In the genomic region with DNA sequence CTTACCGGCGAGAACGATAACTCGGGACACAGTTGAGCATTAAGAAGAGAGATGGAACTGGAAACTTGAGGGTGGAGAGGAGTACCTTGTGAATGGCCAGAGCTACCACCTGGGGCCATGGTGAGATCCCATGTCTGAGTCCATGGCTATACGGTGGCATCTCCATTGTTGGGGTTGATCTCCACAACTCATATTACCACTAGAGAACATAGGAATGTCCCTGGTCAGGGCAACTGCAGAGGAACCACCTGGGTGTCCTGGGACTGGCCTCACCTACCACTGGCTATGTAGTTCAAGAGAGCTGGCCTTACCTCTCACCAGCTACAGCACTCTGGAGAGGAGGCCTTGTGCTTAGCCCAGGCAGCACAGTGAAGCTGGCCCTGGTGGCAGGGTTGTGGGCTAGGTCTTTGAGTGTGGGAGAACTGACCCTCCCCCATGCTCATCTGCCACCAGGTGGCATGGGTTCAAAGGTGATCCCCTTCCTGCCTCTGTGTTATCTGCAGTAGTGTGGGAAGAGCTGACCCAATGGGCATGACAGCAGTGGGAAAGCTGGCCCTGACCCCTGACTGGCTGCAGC, we compare ENCODE assay signal across 14 mouse cellular contexts.
A peak's percentile ranks its signal among the peaks of the same experiment; 100 is the strongest.
DNase-seq lines count a peak whose midpoint lies in the region; ATAC-seq and TF ChIP-seq lines count a peak whose summit lies in the region.
"Had no signal": no experiment of that assay in that cellular context is flagged by ENCODE, and none has a peak within 500 bp of the region (broad histone marks: within the 10 kb centered on the region; RNA-seq: fewer than 3 reads in every experiment).

No protein-coding gene starts in this region.

- H3K27me3 ChIP-seq in heart, embryonic 12.5 days (replicated peaks): no peaks in the 10 kb centered on the region
- H3K27me3 ChIP-seq in liver, embryonic 11.5 days (replicated peaks; ENCODE audit: control insufficient read depth, insufficient read depth, low read length): no peaks in the 10 kb centered on the region
- H3K27me3 ChIP-seq in liver, postnatal 0 days (ENCODE audit: insufficient read depth, low read length): no peaks in the 10 kb centered on the region
- no peaks in the 10 kb centered on the region for H3K27me3 ChIP-seq in midbrain, postnatal 0 days (ENCODE audit: insufficient read depth, low read length)
- no peaks in the 10 kb centered on the region for H3K27me3 ChIP-seq in midbrain, embryonic 13.5 days
- H3K27me3 ChIP-seq: intestine, embryonic 15.5 days had no signal

- H3K4me1 ChIP-seq in heart, embryonic 12.5 days (replicated peaks): no peaks in the 10 kb centered on the region
- H3K4me1 ChIP-seq in liver, embryonic 11.5 days (replicated peaks; ENCODE audit: control insufficient read depth, insufficient read depth, low read length): no peaks in the 10 kb centered on the region
- H3K4me1 ChIP-seq in liver, postnatal 0 days (ENCODE audit: insufficient read depth): no peaks in the 10 kb centered on the region
- H3K4me1 ChIP-seq in midbrain, postnatal 0 days (ENCODE audit: insufficient read depth, low read length): no peaks in the 10 kb centered on the region
- H3K4me1 ChIP-seq in midbrain, embryonic 13.5 days (replicated peaks): no peaks in the 10 kb centered on the region
- H3K4me1 ChIP-seq: intestine, embryonic 15.5 days had no signal

- intact Hi-C loops in heart, postnatal 14 days (cut with DNase I): no loop called here

- ATAC-seq in heart, embryonic 12.5 days (ENCODE audit: insufficient number of reproducible peaks, low FRiP score): 0 out of 2 replicates have a peak, but pooled peaks have one; percentile 33
- peak; percentile 41; the same call in 1 of the 2 replicates for ATAC-seq in liver, embryonic 11.5 days (replicated peaks; ENCODE audit: low FRiP score)
- no peak for ATAC-seq in liver, postnatal 0 days
- 0 out of 2 replicates have a peak, but pooled peaks have one; percentile 20 for ATAC-seq in midbrain, postnatal 0 days (ENCODE audit: low FRiP score)
- no peak; the same call in 1 of the 2 replicates for ATAC-seq in midbrain, embryonic 13.5 days
- ATAC-seq: forebrain, embryonic 14.5 days; intestine, embryonic 15.5 days had no signal

- no peaks in the 10 kb centered on the region for H3K9me3 ChIP-seq in heart, embryonic 12.5 days (replicated peaks)
- H3K9me3 ChIP-seq in liver, embryonic 11.5 days (ENCODE audit: control insufficient read depth, low read length): no peaks in the 10 kb centered on the region
- no peaks in the 10 kb centered on the region for H3K9me3 ChIP-seq in liver, postnatal 0 days (ENCODE audit: low read length)
- H3K9me3 ChIP-seq in midbrain, postnatal 0 days (ENCODE audit: low read length): no peaks in the 10 kb centered on the region
- no peaks in the 10 kb centered on the region for H3K9me3 ChIP-seq in midbrain, embryonic 13.5 days
- H3K9me3 ChIP-seq: intestine, embryonic 15.5 days had no signal

- no peak overlapping the region for H3K9ac ChIP-seq in heart, embryonic 12.5 days
- H3K9ac ChIP-seq in liver, embryonic 11.5 days (ENCODE audit: low read depth, low read length): no peak overlapping the region
- H3K9ac ChIP-seq in liver, postnatal 0 days (replicated peaks): no peak overlapping the region
- H3K9ac ChIP-seq in midbrain, postnatal 0 days (replicated peaks; ENCODE audit: low read length, poor library complexity, severe bottlenecking): no peak overlapping the region
- no peak overlapping the region for H3K9ac ChIP-seq in midbrain, embryonic 13.5 days (replicated peaks)
- H3K9ac ChIP-seq: intestine, embryonic 15.5 days had no signal

- H3K4me3 ChIP-seq in heart, embryonic 12.5 days: no peak overlapping the region
- H3K4me3 ChIP-seq in liver, embryonic 11.5 days (ENCODE audit: low read depth, low read length): no peak overlapping the region
- H3K4me3 ChIP-seq in liver, postnatal 0 days (ENCODE audit: low read depth, low read length): no peak overlapping the region
- H3K4me3 ChIP-seq in midbrain, postnatal 0 days (ENCODE audit: low read depth, low read length): no peak overlapping the region
- no peak overlapping the region for H3K4me3 ChIP-seq in midbrain, embryonic 13.5 days (replicated peaks)
- H3K4me3 ChIP-seq: intestine, embryonic 15.5 days; left cerebral cortex, adult 2 months had no signal

- TF ChIP-seq CTCF in liver, postnatal 0 days (IDR thresholded peaks at IDR 0.05; ENCODE audit: low read depth): no peak
- TF ChIP-seq CTCF in midbrain, postnatal 0 days (IDR thresholded peaks at IDR 0.05): no peak

- WGBS in heart, embryonic 12.5 days: 85% methylated on average over 5 of the region's 5 CpGs
- 96% methylated on average over 5 of the region's 5 CpGs for WGBS in liver, embryonic 11.5 days
- 89% methylated on average over 5 of the region's 5 CpGs for WGBS in liver, postnatal 0 days (ENCODE audit: insufficient replicate concordance)
- WGBS in midbrain, postnatal 0 days: 92% methylated on average over 5 of the region's 5 CpGs
- 92% methylated on average over 5 of the region's 5 CpGs for WGBS in midbrain, embryonic 13.5 days

- no peak for TF ChIP-seq EP300 in liver, postnatal 0 days (IDR thresholded peaks at IDR 0.05; ENCODE audit: low read depth)

- no peak for DNase-seq in heart, postnatal 14 days
- DNase-seq in liver, embryonic 11.5 days (ENCODE audit: low spot score): no peak
- DNase-seq in liver, postnatal 0 days: no peak
- DNase-seq in midbrain, postnatal 0 days (ENCODE audit: low spot score): no peak
- no peak for DNase-seq in spleen, postnatal 14 days (ENCODE audit: low spot score in 2 of 2)
- DNase-seq: adrenal gland, postnatal 25 days; B cell, adult 2 months; cerebellum, adult 18-20 months; gastrocnemius, postnatal 36 days had no signal

- H3K4me2 ChIP-seq in heart, embryonic 12.5 days: no peak overlapping the region
- no peak overlapping the region for H3K4me2 ChIP-seq in liver, embryonic 11.5 days
- H3K4me2 ChIP-seq in liver, postnatal 0 days (ENCODE audit: low read depth, low read length): no peak overlapping the region
- H3K4me2 ChIP-seq in midbrain, postnatal 0 days (ENCODE audit: low read depth, low read length, poor library complexity, severe bottlenecking): no peak overlapping the region
- H3K4me2 ChIP-seq in midbrain, embryonic 13.5 days (replicated peaks): no peak overlapping the region
- H3K4me2 ChIP-seq: intestine, embryonic 15.5 days had no signal

- H3K27ac ChIP-seq in heart, embryonic 12.5 days (ENCODE audit: poor library complexity, severe bottlenecking): no peak overlapping the region
- no peak overlapping the region for H3K27ac ChIP-seq in liver, embryonic 11.5 days (ENCODE audit: low read depth, low read length)
- H3K27ac ChIP-seq in liver, postnatal 0 days (ENCODE audit: low read depth): no peak overlapping the region
- no peak overlapping the region for H3K27ac ChIP-seq in midbrain, postnatal 0 days (ENCODE audit: low read depth, low read length)
- H3K27ac ChIP-seq in midbrain, embryonic 13.5 days: no peak overlapping the region
- H3K27ac ChIP-seq: intestine, embryonic 15.5 days; left cerebral cortex, adult 2 months had no signal

- no peaks in the 10 kb centered on the region for H3K36me3 ChIP-seq in heart, embryonic 12.5 days
- no peaks in the 10 kb centered on the region for H3K36me3 ChIP-seq in liver, embryonic 11.5 days (ENCODE audit: control insufficient read depth, insufficient read depth, low read length)
- no peaks in the 10 kb centered on the region for H3K36me3 ChIP-seq in liver, postnatal 0 days (replicated peaks; ENCODE audit: insufficient read depth, low read length)
- H3K36me3 ChIP-seq in midbrain, postnatal 0 days (ENCODE audit: insufficient read depth, low read length): no peaks in the 10 kb centered on the region
- no peaks in the 10 kb centered on the region for H3K36me3 ChIP-seq in midbrain, embryonic 13.5 days
- H3K36me3 ChIP-seq: intestine, embryonic 15.5 days had no signal

Comparison
In these comparisons a context has a peak if more than half of its experiments do, and no peak if none do; other contexts are left out.
1. ATAC-seq: peak in heart, embryonic 12.5 days (single experiment), liver, embryonic 11.5 days (single experiment) and midbrain, postnatal 0 days (single experiment); none in liver, postnatal 0 days (single experiment) and midbrain, embryonic 13.5 days (single experiment).